Mouse (Mus musculus) MEL-GATA-1-ER (cell line): ENCODE results near the gene Sln.
A peak's percentile ranks its signal among the peaks of the same experiment; 100 is the strongest.

ENCODE experiments used
- DNase-seq: peaks from one replicate; pipeline ENCODE4 v3.0.0-alpha.2; 2012; ENCODE audit warnings: low read depth; ENCODE audit errors: extremely low read depth

Sln gene

DNA sequence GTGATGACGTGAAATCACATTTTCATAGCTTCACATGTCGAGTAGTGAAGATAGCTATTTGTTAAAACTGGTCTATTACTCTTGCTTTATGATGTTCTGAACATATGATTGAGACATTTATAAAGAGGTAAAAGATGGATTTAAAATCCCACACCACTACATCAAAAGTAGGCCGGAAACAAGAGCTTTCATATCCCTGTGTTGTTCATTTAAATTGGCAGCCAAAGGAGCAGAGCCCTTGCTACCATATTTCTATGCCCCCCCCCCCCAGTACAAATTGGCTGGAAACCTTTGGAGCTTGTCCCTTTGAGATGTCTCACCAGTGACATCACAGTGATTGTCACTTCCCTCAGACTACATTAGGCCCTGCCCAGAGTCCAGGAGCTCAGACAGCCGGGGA lies at the start of gene Sln:
TSS of gene Sln (plus strand) at position 301 of the 400 bp plus-strand sequence.
- no peak for DNase-seq

DNA sequence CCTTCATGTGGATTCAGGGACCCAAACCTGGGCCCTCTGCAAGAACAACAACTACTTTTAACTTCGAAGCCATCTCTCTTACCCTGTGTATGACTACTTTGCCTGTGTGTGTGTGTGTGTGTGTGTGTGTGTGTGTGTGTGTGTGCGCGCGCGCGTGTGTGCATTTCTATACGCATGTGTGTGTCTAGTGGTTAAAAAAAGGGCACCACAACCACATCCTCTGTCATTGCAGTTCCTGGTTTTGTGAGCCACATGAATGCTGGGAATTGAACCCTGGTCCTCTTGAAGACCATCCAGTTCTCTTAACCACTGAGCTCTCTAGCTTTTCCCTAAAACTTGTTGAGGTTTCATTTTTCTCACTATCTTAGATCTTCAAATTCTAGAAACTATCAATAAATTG lies 47.0 kb upstream of the Sln start:
- DNase-seq, result no peak

DNA sequence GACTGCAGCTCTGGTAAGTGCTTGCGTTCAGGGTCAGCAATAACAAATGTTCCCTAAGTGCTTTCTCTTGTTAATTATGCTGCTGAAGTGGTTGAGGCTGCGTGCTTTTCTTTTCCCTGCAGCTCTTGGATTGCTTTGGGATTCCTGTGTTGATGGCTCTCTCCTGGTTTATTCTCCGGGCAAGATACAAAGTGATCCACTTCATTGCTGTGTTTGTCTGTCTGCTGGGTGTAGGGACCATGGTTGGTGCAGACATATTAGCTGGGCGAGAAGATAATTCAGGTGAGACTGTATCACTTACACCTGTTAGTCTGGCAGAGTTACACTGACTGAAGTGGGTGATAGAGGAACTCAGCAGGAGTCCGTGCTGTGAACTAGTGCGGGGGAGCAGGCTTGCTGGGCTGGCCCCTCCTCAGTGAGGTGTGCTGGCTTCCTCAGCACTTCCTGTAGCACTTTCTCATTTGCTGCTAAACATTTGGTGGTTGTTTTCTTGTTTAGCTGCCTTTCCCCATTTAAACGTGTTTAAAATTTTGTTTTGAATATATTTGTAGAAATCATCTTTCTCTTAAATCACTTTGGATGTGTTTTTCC lies 43.4 kb upstream of the Sln start:
- no peak for DNase-seq

DNA sequence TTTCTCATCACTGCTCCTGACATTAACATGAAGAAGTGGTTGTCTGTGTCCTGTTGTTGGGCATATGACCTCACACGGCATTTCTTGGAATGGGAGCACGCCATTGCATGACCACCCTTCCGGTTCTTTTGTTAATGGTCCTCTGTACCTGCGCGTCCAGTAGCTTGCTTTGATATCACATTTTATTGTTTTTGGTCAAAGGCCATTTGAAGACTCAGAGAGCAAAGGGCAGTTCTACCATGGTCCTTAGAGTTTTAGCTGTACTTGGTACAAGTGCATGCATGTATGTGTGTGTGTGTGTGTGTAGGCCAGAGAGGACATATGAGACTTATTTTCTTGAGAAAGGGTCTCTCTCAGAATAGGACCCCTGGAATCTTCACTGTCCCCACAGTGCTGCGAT lies 36.5 kb upstream of the Sln start:
- no peak for DNase-seq

- DNase-seq, result peak; percentile 27
Observed at GRCm38 (mm10) chr9:53818760-53819159, 31.2 kb upstream of the Sln start.

GRCm38 (mm10) chr9:53825318-53825717 lies 24.6 kb upstream of the Sln start:
- DNase-seq, result peak; percentile 14

DNA sequence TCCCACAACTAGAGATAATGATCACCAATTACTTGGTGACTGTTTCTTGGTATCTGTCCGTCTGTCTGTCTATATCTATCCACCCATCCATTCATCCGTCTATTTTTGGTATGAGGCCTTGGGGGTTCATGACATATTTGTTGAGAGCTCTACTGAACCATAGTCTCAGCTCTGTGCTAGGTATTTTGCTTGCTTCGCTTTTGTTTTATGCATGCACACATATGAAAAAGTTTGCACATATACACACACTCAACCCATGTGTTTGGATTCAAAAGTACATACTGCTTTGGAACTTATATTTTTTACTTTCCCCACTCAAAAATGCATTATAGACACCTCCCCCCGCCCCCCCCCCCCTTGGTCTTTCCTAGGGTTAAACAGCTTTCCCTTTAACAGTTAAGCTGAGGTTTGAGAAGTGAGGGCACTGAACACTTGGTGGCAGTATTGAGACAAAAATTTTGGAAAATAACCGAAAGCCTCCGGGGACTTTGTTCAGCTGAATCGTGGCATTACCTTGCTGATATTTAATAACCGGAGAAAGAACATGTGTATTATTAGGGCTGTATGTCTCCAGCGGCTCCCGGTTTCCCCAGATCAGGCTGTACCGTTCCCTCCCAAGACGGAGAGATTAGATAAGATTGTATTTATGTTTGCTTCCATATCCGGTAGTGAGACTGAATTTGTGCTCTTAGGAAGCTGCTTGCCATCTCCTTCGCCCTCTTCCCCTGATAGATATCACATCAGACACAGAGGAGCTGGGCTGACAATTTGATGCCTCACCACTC lies 20.7 kb upstream of the Sln start:
- peak; percentile 26 for DNase-seq

- DNase-seq, result no peak
Observed at GRCm38 (mm10) chr9:53829866-53830209, 20.1 kb upstream of the Sln start.

GRCm38 (mm10) chr9:53835039-53835438 lies 14.9 kb upstream of the Sln start:
- DNase-seq, result no peak

DNA sequence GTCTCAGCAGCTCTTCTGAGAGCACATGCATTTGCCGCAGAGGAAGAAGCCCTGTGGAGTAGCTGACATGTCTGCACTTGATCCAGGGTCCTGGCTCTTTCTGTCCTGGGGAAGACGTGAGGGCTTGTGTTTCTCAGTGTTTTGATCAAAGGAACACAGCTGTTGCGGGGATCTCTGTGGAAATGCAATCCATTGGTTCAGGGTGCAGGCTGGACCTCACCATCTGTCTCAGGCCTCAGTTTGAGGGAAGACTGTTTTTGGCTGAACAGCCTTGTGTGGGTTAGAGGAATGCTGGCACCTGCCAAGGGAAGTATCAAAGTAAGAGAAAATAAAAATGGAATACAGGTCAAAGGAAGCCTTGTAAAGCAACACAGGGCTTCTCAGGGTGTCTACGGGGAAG lies 14.0 kb upstream of the Sln start:
- no peak for DNase-seq

GRCm38 (mm10) chr9:53838816-53839215 lies 11.1 kb upstream of the Sln start:
- no peak for DNase-seq

GRCm38 (mm10) chr9:53848548-53848947 lies 1.4 kb upstream of the Sln start:
- DNase-seq, result no peak

GRCm38 (mm10) chr9:53852158-53852557 lies 2.2 kb downstream of the Sln start:
- no peak for DNase-seq

- DNase-seq, result no peak
Observed at GRCm38 (mm10) chr9:53853672-53854071, 3.7 kb downstream of the Sln start.

DNA sequence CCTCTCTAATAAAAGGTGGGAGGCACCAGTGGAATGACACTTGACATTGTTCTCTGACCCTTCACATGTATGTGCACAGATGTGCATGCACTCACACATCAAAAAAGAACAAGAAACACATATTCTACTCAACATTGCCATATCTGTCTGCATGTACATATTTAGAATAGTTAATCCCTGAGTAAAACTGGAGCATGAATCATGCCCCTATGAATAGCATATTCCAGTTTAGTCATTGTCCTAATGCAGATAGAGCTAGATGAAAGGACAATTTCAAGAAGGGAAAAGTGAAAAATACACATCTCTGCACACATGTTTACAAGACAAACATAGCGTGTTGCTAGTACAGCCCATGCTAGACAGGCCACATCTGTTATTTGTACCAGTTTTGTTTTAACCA lies 4.6 kb downstream of the Sln start:
- no peak for DNase-seq

GRCm38 (mm10) chr9:53857864-53858263 lies 7.9 kb downstream of the Sln start:
- DNase-seq, result no peak

DNA sequence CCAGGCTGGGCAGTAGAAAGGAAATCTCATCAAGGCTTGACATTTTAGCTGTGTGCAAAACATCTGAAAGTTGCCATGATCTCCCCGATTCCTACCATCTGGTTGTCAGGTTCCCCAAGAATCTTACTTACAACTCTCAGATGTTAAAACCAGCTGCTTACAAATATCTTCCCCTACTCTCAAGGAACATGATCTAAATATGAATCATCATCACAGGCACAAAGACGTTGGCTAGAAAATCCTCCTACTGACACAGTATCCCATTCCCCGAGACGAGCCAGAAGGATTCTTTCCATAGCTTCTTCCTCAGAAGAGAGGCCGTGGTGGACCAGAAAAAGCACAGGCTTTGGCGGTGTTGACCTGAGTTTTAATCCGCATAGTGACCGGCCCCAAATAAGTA lies 23.3 kb downstream of the Sln start:
- DNase-seq, result no peak

DNA sequence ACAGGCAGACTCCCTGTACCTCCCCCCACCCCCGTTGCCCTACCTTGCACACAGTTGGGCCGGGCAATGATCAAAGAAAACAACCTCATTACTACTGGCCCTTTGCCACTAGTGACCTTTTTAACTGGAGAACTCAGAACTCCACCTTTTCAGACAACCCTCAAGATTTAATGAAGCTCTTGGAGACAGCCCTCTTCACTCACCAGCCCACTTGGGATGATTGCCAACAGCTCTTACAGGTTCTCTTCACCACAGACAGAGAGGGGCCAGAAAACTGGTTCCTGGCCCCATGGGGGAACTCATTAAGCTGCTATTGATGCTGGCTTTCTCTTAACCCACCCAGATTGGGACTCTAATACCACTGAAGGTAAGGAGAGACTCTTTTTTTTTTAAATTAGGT lies 27.5 kb downstream of the Sln start:
- DNase-seq, result no peak

DNA sequence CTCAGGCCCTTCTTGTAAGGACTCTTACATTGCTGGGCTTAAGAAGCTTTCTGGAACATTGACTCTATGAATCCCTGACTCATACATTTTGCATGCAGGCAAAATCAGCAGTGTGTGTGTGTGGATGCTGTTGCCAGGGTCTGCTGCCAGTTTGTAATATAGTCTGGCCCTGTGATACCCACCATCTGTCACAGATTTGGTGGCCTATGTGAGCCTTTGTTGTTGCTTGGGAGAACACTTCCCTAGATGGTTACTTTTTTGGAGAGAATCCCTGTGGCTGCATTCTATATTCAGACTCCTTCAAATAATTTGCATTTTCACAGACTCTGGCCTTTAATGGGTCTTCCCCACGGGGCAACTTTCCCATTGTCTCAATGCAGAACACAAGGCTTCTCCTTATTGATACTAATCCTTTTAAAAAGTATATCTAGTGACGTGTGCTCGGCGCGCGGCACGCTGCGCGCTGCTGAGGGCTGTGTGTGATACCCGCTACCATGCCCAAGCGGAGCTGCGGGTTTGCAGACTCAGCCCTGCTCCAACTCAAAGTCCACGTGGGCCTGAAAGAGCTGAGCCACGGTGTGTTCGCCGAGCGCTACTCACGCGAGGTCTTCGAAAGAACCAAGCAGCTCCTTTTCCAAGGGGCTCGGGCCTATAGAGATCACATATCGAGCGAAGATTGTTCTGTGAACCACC lies 33.8 kb downstream of the Sln start:
- no peak for DNase-seq

DNA sequence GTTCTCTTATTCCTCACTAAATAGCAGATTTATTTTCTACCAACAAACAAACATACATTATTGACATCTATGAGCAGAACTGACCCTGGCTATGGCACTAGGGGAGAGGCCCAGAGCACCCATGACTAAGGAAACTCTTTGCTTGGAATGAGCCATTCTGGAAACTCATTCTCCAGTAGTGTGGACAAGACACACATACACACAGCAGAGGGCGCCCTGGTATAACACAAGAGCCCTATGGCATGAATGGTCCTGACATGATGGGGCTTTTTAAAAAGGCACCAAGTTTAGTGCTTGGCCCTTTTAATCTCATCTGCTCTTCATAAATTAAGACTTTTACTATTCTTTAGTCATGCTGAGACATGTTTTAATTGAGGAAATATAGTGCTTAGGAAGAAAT lies 40.1 kb downstream of the Sln start:
- no peak for DNase-seq

DNA sequence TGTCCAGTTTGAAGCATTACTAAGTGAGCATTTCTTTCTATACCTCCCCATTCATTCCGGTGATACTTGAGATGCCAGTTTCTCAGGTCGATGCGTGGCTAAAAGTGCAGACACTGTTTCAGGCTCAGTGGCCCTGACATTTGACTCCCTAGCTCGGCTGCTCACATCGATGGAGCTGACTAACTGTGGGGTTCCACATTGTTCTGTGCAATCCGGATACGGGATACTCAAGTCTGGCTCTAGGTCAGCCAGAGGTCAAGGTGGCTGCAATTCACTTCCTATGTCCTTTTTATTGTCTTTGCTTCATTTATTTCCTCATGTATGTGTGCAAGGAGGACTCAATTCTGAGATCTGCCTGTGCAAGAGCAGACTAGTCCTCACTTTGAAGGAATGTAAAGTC lies 45.9 kb downstream of the Sln start:
- DNase-seq, result no peak

- no peak for DNase-seq
Observed at GRCm38 (mm10) chr9:53899836-53900235, 49.9 kb downstream of the Sln start.
